Mouse (Mus musculus) MEL (cell line): Measurements from ENCODE around the gene Tpt1.

ENCODE experiments used
- CTCF ChIP-seq, 3 experiments: IDR thresholded peaks in 2 of 3; conservative IDR thresholded peaks in 1 of 3; 2 replicates each; pipeline ENCODE4 v1.5.1; 2011 to 2012; ENCODE audit warnings: low read length in 3 of 3, low read depth in 2 of 3, mild to moderate bottlenecking in 2 of 3, improper control_type of control experiment in 1 of 3, inconsistent platforms in 1 of 3, mixed read lengths in 1 of 3, moderate library complexity in 1 of 3; ENCODE audit not compliant: control insufficient read depth in 1 of 3, insufficient read depth in 1 of 3, poor library complexity in 1 of 3, severe bottlenecking in 1 of 3
- E2F4 ChIP-seq: IDR thresholded peaks from 2 replicates; pipeline ENCODE4 v1.6.1; 2011; ENCODE audit warnings: low read depth, low read length, improper control_type of control experiment, borderline replicate concordance
- ELF1 ChIP-seq: IDR thresholded peaks from 2 replicates; pipeline ENCODE4 v1.6.1; 2014; ENCODE audit warnings: low read depth, mild to moderate bottlenecking, inconsistent platforms, low read length, improper control_type of control experiment, moderate library complexity
- EP300 ChIP-seq, 2 experiments: IDR thresholded peaks; 2 replicates each; pipeline ENCODE4 v1.6.1; 2011; ENCODE audit warnings: improper control_type of control experiment in 2 of 2, low read length in 2 of 2, low read depth in 1 of 2, mild to moderate bottlenecking in 1 of 2
- GABPA ChIP-seq: IDR thresholded peaks from 2 replicates; pipeline ENCODE4 v1.6.1; 2012; ENCODE audit warnings: low read depth, mild to moderate bottlenecking, inconsistent platforms, low read length, improper control_type of control experiment, moderate library complexity
- POLR2A ChIP-seq, 2 experiments: IDR thresholded peaks; 2 replicates each; pipeline ENCODE4 v1.6.1; 2011 to 2012; ENCODE audit warnings: low read length in 2 of 2, mild to moderate bottlenecking in 2 of 2, control low read depth in 1 of 2, improper control_type of control experiment in 1 of 2, low read depth in 1 of 2, moderate library complexity in 1 of 2; ENCODE audit not compliant: control insufficient read depth in 1 of 2, insufficient read depth in 1 of 2, poor library complexity in 1 of 2
- RCOR1 ChIP-seq: IDR thresholded peaks from 2 replicates; pipeline ENCODE4 v1.6.1; 2012; ENCODE audit warnings: low read depth, mild to moderate bottlenecking, inconsistent platforms, low read length, improper control_type of control experiment

- TF ChIP-seq ELF1 = no peak
- no peak for TF ChIP-seq EP300 (IDR thresholded peaks at IDR 0.05; ENCODE audit: low read depth in 1 of 2, low read length in 2 of 2)
- TF ChIP-seq POLR2A (IDR thresholded peaks at IDR 0.05; ENCODE audit: control insufficient read depth in 1 of 2, insufficient read depth in 1 of 2, low read depth in 1 of 2, low read length in 2 of 2, poor library complexity in 1 of 2) = no peak
- no peak for TF ChIP-seq CTCF (IDR thresholded peaks at IDR 0.05 in 2 of 3, conservative IDR thresholded peaks at IDR 0.05 in 1 of 3; ENCODE audit: control insufficient read depth in 1 of 3, insufficient read depth in 1 of 3, low read depth in 2 of 3, low read length in 3 of 3, poor library complexity in 1 of 3, severe bottlenecking in 1 of 3)
- TF ChIP-seq E2F4 = no peak
- TF ChIP-seq RCOR1 = no peak
- no peak for TF ChIP-seq GABPA
Observed at GRCm38 (mm10) chr14:75795918-75796317, 49.0 kb upstream of the Tpt1 start.
